Mouse (Mus musculus) hindbrain, embryonic 15.5 days (tissue): Measurements from ENCODE around the gene Akap10. TPM values are rescaled to one million over a fixed set of nuclear protein-coding genes. Genes with fewer than 3 reads are reported as not detected.
"Not testable (repeated sequence)": the region's sequence is repeated elsewhere in the genome, so short reads cannot be mapped to it uniquely, and the experiment has no call there.

Experiments used
- ATAC-seq: fragments of 200-750 bp; cut with Nextera tagmentation; 2 replicates; pipeline ENCODE4 v1.8.0; 2017; ENCODE audit warnings: low read depth, moderate number of reproducible peaks, moderate TSS enrichment; ENCODE audit not compliant: low FRiP score
- H3K27ac ChIP-seq: fragments of 300-500 bp; sonication (generic); replicated peaks from 2 replicates; pipeline ENCODE4 v1.5.1; 2015; ENCODE audit warnings: mild to moderate bottlenecking, inconsistent platforms
- H3K27me3 ChIP-seq: fragments of 300-500 bp; sonication (generic); 2 replicates; pipeline ENCODE4 v1.6.1; 2015; ENCODE audit warnings: control low read depth, inconsistent platforms
- H3K36me3 ChIP-seq: fragments of 300-500 bp; sonication (generic); 2 replicates; pipeline ENCODE4 v1.6.1; 2015; ENCODE audit warnings: control low read depth, inconsistent platforms
- H3K4me1 ChIP-seq: fragments of 300-500 bp; sonication (generic); replicated peaks from 2 replicates; pipeline ENCODE4 v1.6.1; 2015; ENCODE audit warnings: control low read depth, inconsistent platforms
- H3K4me2 ChIP-seq: fragments of 300-500 bp; sonication (generic); 2 replicates; pipeline ENCODE4 v1.6.1; 2015; ENCODE audit warnings: moderate library complexity, mild to moderate bottlenecking, inconsistent platforms
- H3K4me3 ChIP-seq: fragments of 300-500 bp; sonication (generic); 2 replicates; pipeline ENCODE4 v1.5.1; 2015; ENCODE audit warnings: mild to moderate bottlenecking, inconsistent platforms
- H3K9ac ChIP-seq: fragments of 300-500 bp; sonication (generic); 2 replicates; pipeline ENCODE4 v1.6.1; 2015; ENCODE audit warnings: inconsistent platforms
- H3K9me3 ChIP-seq: fragments of 300-500 bp; sonication (generic); 2 replicates; pipeline ENCODE4 v1.6.1; 2016; ENCODE audit warnings: control low read depth, inconsistent platforms
- WGBS: fragments of 180-500 bp; shearing (Covaris S2); methylation state at CpG from one replicate; pipeline ENCODE4 v1.1.7; 2015; 5-methylcytosine and 5-hydroxymethylcytosine counted together
- polyA plus RNA-seq: library from polyadenylated mRNA; unstranded; fragments of >200 nt; fragmentation: Nextera tagmentation; extraction: Ambion mirVana; gene quantifications from 2 replicates; pipeline ENCODE4 v1.2.1, GENCODE M21; 2015

The Akap10 gene
- polyA plus RNA-seq, 1 experiment from 2014 or later: 12.9 TPM

DNA sequence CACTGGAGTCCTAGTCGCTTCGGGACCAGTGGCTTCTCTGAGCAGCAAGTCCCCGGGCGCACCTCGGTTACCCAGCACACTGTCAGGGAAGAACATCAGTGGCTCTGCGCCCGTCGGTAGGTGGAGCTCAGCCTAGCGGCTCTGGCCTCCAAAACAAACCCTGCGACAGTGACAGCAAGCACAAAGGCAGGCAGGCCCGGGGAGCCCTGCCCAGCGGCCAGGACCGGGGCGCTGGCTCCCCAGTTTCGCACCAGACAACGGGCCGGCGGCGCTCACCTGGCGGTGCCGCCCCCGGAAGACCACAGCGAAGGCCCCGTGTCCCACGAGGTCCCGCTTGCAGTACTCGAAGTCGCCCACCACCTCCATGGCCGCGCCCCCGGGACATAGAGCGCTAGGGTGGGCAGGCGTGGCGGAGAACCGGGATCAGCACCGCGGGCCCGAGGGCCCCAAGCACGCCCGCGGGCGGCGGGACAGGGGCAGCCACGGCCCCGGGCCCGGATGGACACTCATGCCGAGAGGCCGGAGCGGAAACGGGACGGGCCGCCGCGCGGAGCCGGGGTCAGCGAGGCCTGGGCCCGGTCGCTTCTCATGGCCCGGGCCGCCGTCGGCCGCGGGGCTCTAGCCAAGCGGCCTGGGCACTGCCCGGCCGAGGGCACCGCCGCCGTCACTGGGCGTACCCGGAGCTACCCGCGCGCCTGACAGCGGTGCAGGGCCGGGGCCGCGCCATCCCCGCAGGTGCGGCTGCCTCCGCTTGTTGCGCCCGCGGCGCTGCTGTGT is 75.7 kb downstream of the Akap10 start:
- Histone ChIP-seq H3K36me3 (peaks cover 5% of the 10 kb centered on the region; the same call in 1 of the 2 replicates), H3K9me3 (no peaks in the 10 kb centered on the region), H3K27me3 (no peaks in the 10 kb centered on the region), H3K9ac (peak overlapping the region; percentile 97), H3K4me3 (peak overlapping the region; percentile 75), H3K4me1 (peaks cover 26% of the 10 kb centered on the region), H3K27ac (peak overlapping the region; percentile 95), H3K4me2 (peak overlapping the region; percentile 73)
- peak; percentile 88 for ATAC-seq
- under 1% methylated on average over 73 of the region's 87 CpGs for WGBS

DNA sequence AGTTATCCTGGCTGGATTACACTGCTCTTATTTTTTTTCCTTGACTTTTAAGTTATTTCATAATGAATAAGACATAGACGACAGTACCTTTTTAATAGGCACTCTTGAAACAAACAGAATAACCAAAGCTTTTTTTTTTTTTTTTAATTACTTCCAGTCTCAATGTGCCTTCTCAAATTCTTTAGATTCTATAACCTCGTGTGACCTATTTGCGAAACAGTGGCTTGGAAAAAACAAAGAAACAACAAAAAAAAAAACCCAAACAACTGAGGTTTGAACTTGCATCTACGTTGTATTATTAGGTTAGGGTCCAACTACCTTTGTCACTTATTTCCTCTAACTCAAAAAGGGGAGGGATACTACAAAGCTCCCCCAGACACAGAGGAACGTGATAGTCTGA is 76.4 kb downstream of the Akap10 start:
- H3K4me3 ChIP-seq: peak overlapping the region; percentile 75
- H3K36me3 ChIP-seq: peaks cover 11% of the 10 kb centered on the region; the same call in 1 of the 2 replicates
- peak overlapping the region; percentile 73 for H3K4me2 ChIP-seq
- H3K27ac ChIP-seq: peak overlapping the region; percentile 95
- H3K27me3 ChIP-seq: no peaks in the 10 kb centered on the region
- H3K9ac ChIP-seq: peak overlapping the region; percentile 97
- H3K4me1 ChIP-seq: peaks cover 29% of the 10 kb centered on the region
- WGBS: 13% methylated on average over 5 of the region's 5 CpGs
- no peaks in the 10 kb centered on the region for H3K9me3 ChIP-seq
- no peak for ATAC-seq

DNA sequence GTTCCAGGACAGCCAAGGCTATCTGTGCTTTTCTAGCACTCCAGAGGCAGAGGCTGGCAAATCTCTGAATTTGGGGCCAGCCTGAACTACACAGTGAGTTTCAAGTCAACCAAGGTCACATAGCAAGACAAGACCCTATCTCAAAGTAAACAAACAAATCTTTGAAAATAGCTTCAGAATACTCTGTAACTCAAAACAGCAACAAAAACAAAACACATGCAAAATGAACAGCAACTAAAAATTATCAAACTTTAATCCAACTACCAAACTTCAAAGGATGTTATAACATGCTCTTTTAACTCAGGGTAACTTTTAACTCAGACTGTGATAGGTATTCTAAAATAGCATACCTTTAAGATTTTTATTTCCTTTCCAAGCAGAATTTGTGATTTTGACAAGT is 77.1 kb downstream of the Akap10 start:
- Histone ChIP-seq H3K27ac (no peak overlapping the region), H3K9ac (no peak overlapping the region), H3K4me3 (no peak overlapping the region), H3K36me3 (peaks cover 11% of the 10 kb centered on the region; the same call in 1 of the 2 replicates), H3K9me3 (no peaks in the 10 kb centered on the region), H3K27me3 (no peaks in the 10 kb centered on the region), H3K4me1 (peaks cover 29% of the 10 kb centered on the region), H3K4me2 (peak overlapping the region; percentile 45)
- no peak for ATAC-seq

DNA sequence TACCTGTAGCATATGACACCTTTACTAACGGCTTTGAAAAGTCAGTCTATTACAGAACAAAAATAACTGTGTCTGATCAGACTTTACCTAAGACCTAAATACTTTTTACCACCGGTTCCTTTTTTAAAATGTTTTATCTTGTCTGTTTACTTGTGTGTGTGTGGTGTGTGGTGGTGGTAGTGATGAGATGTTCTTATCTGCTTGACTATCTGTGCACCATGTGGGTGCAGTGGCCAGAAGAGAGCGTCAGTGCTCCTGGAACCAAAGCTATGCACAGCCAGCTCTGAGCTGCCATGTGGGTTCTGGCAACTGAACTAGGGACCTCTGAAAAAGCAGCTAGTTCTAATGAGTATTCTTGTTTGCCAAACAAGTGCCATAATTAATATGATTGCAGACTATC is 78.9 kb downstream of the Akap10 start:
- H3K4me3 ChIP-seq: no peak overlapping the region
- H3K36me3 ChIP-seq: peaks cover 11% of the 10 kb centered on the region; the same call in 1 of the 2 replicates
- no peaks in the 10 kb centered on the region for H3K9me3 ChIP-seq
- no peak overlapping the region for H3K27ac ChIP-seq
- 80% methylated on average over 3 of the region's 3 CpGs for WGBS
- no peak overlapping the region for H3K4me2 ChIP-seq
- H3K4me1 ChIP-seq: peaks cover 29% of the 10 kb centered on the region
- no peak overlapping the region for H3K9ac ChIP-seq
- ATAC-seq: no peak
- no peaks in the 10 kb centered on the region for H3K27me3 ChIP-seq

DNA sequence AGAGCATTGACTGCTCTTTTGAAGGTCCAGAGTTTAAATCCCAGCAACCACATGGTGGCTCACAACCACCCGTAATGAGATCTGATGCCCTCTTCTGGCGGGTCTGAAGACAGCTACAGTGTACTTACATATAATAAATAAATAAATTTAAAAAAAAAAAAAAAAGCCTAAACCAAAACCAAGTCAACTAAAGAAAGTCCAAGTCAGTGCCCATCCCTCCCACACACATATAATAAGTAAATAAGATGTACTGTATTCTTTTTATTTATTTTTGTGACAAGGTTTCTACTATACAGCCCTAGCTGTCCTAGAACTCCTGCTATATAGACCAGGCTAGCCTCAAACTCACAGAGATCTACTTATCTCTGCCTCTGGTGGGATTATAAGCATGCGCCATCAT is 89.4 kb downstream of the Akap10 start:
- not testable (repeated sequence) for H3K4me2 ChIP-seq, H3K27ac ChIP-seq, H3K4me1 ChIP-seq, H3K4me3 ChIP-seq, H3K9ac ChIP-seq, ATAC-seq, H3K9me3 ChIP-seq, H3K27me3 ChIP-seq
- WGBS: 70% methylated on average over 3 of the region's 3 CpGs
- H3K36me3 ChIP-seq: peaks cover 49% of the 10 kb centered on the region

DNA sequence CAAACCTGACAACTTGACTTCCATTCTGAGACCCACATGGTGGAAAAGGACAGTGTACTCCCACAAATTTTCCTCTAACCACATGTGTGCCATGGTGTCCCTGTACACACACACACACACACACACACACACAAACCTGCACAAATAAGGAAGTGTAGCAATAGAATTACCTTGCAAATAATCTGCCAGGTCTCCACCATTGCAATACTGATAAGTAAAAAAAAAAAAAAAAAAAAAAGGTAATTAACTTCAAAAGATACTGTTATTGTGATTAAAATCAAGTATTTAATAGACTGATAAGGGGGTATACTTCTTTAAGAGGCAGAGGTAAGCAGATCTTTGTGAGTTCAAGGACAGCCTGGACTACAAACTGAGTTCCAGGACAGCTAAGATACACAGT is 90.1 kb downstream of the Akap10 start:
- no peak overlapping the region for H3K4me2 ChIP-seq
- no peak overlapping the region for H3K9ac ChIP-seq
- H3K4me1 ChIP-seq: no peaks in the 10 kb centered on the region
- no peak for ATAC-seq
- H3K27ac ChIP-seq: no peak overlapping the region
- peaks cover 45% of the 10 kb centered on the region for H3K36me3 ChIP-seq
- no peaks in the 10 kb centered on the region for H3K27me3 ChIP-seq
- H3K9me3 ChIP-seq: no peaks in the 10 kb centered on the region
- H3K4me3 ChIP-seq: no peak overlapping the region

DNA sequence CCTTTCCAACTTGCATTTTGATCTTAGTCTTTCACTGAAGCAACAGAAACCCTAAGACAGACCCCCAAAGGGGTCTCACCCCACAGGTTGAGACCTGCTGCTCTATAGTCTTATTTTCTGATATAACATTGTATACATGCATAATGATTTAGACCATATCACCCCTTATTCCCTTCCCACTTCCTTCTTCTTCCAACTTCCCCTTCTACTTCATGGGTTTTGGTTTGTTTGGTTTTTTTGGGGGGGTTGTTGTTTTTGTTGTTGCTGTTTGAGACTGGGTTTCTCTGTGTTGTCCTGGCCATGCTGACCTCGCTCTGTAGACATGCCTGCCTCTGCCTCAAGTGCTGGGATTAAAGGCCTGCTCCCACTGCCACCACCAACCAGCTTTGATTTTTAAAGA is 90.9 kb downstream of the Akap10 start:
- WGBS: 87% methylated on average over 1 of the region's 1 CpGs
- Histone ChIP-seq H3K4me1 (no peaks in the 10 kb centered on the region), H3K36me3 (peaks cover 50% of the 10 kb centered on the region), H3K4me2 (no peak overlapping the region), H3K27ac (no peak overlapping the region), H3K9me3 (no peaks in the 10 kb centered on the region), H3K4me3 (no peak overlapping the region), H3K27me3 (no peaks in the 10 kb centered on the region), H3K9ac (no peak overlapping the region)
- no peak for ATAC-seq

Other genes starting within 250 kb of the Akap10 start
- gene Fam83g, start 246.2 kb downstream of the Akap10 start, polyA plus RNA-seq: 0.24 and 0.31 TPM in 2 replicates
- gene Slc5a10, start 209.4 kb downstream of the Akap10 start, polyA plus RNA-seq: not detected in 2 replicates
- 49.7 and 52.0 TPM in 2 replicates for gene Prpsap2, start 168.2 kb downstream of the Akap10 start, polyA plus RNA-seq
- 38.2 and 41.8 TPM in 2 replicates for gene Ulk2, start 75.2 kb downstream of the Akap10 start, polyA plus RNA-seq
- 10.2 and 13.7 TPM in 2 replicates for gene Specc1, start 26.5 kb upstream of the Akap10 start, polyA plus RNA-seq